Mouse (Mus musculus) cerebellum, postnatal 14 days (tissue): ENCODE results near the gene Add2.
A peak's percentile ranks its signal among the peaks of the same experiment; 100 is the strongest.

ENCODE experiments used
- DNase-seq, 2 experiments: peaks; one replicate each; pipeline ENCODE4 v3.0.0; 2021; ENCODE audit warnings: mixed read lengths in 2 of 2

Add2 gene

GRCm38 (mm10) chr6:86050586-86051268 lies 22.2 kb downstream of the Add2 start:
- no peak for DNase-seq

GRCm38 (mm10) chr6:86052032-86052459 lies 23.6 kb downstream of the Add2 start:
- no peak for DNase-seq

DNA sequence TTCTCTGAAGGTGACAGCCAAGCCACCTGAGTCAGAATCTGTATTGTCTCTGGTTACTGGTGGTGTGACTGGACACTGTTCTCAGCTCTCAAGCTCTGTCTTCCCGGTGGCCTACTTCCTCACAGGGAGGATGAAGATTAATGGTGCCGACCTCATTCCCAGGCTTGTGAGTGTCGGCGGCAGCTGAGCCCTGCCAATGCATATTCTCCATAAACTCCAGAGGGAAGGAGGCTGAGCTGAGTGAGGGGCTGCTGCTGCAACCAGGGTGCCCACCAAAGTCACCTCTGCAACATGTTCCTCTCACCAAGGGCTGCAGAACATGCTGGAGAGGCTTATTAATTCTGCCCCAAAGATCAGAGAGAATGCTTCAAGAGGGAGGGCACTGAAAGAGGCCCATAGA lies 24.1 kb downstream of the Add2 start:
- DNase-seq: no peak

DNA sequence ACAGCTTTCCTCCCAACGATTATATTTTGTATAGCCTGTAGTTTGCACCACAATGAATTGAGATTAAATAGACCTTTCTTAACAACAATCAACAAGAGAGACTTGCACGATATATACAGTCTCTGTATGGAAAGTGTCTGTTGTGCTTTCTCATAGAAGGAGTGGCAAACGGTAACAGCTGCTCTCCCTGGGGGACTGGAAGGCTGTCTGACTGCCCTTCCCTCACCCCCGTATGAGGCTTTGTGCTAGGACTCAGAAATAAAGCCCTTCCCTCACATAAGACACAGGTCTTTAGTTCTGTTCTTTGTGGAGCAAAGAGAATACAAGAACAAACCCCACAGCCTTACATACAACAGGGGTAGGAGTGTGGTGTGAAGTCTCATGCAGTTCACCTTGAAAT lies 24.6 kb downstream of the Add2 start:
- no peak for DNase-seq

DNA sequence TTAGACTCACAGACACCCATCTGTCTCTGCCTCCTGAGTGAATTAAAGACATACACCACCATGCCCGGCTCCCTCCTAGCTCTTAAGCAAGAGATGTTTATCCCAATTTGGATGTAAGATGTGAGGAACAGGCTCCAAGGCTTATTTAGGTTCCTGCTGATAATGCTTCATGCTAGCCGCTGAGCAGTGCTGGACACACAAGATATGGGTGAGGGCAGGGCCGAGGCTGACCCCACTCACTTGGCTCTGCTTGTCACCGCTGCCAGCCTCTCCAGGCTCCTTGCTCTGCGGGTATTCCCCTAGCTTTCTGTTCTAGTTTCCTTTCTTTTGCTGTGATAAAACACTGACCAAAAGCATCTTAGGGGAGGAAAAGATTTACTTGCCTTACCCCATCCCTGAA lies 25.1 kb downstream of the Add2 start:
- DNase-seq: no peak

DNA sequence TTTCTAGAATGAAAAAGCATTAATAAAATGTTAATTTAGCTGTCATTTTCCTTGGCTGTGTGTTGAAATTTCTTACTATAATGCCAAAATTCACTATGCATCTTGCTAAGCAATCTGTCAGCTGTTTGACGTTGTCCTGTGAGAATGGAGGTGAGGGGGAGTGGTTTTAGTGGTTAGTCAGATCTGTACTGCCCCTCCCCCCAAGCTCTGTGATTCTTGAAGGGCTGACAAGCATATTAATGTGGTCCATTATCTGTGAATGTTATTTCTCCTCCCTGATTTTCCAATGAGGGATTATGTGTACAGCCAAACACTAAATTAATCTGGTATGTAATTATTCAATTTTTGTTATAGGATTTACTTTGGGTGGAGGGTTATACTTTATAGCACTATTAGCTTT lies 30.0 kb downstream of the Add2 start:
- peak in 1 of 2 experiments; percentile 33 for DNase-seq

GRCm38 (mm10) chr6:86059151-86059853 lies 30.8 kb downstream of the Add2 start:
- no peak for DNase-seq

DNA sequence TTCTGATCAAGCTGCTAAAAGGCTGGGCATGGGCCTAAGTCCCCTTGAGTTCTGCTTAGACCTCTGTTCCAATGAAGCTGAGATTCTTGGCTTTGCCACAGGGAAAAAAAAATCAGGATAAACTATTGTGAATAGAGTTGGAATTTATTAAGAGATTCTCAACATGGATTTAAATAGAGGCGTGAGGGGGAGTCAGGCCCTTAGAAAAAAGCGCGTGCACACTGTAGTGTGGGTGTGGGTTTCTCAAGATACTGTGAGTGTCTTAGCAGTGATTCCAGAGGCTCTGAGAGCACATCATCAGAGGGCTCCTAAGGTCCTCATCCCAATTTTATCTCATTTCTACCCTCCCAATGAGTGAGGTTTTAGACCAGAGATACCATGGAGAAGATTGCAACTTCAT lies 31.7 kb downstream of the Add2 start:
- DNase-seq: no peak

DNA sequence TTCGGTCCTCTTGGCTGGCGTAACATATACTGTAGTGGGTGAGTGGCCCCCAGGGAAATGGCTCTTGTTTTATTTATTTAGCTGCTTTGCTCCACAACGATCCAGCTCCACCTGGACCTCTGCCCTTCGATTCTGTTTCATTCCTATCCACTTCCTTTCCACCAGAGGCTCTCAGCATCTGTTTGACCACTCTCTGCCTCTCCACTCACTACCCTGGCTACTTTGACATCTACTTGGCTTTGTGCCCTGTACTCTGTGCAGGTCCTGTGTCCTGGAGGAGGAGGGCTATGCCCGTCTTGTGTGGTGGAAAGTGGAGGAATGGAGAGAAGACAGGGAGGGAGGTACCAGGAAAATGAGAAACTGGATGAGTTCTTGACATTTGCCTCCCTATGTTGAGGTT lies 33.7 kb downstream of the Add2 start:
- peak in 1 of 2 experiments; percentile 37 for DNase-seq

GRCm38 (mm10) chr6:86062684-86063083 lies 34.2 kb downstream of the Add2 start:
- DNase-seq: no peak

GRCm38 (mm10) chr6:86064318-86065016 lies 36.0 kb downstream of the Add2 start:
- DNase-seq: peak; percentile 43 to 59

DNA sequence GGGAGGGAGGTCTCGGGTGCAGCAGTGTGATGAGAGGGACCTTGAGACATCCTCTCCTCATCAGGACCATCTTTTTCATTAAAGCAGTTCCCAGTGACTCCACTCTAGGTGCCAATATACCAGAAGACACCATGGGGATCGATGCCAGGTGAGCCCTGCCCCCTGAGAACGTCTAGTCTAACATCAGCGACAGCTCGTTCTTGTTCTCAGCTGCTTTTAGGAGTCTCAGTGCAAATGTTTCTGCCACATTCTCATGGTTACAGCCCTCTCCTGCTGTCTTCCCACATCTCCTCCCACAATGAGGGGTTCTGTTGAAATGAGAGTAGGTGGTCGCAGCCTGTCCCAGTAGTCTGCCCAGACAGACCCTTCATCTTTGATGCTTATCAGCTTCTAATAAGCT lies 38.2 kb downstream of the Add2 start:
- DNase-seq: no peak

GRCm38 (mm10) chr6:86067145-86067544 lies 38.7 kb downstream of the Add2 start:
- DNase-seq: peak in 1 of 2 experiments; percentile 52

DNA sequence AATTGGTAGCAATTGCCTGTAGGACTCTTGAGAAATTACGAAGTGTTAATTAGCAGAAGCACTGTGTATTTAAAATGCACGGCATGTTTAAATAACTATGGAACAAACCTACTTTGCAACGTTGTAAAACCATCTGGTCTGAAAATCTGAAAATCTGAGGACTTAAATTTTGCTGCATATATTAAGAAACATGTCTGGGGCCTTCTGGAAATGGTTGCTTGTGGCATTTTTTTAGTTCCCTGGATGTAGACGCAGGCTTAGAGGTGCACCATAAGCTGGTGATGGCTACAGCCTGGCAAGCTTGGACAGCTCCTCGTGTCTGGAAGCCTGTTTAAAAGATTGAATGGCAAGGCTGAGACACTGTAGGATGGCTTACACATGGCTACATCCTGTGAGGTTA lies 40.5 kb downstream of the Add2 start:
- DNase-seq: no peak

- no peak for DNase-seq
Observed at GRCm38 (mm10) chr6:86069856-86070255, 41.4 kb downstream of the Add2 start.

- no peak for DNase-seq
Observed at GRCm38 (mm10) chr6:86070277-86070676, 41.8 kb downstream of the Add2 start.

DNA sequence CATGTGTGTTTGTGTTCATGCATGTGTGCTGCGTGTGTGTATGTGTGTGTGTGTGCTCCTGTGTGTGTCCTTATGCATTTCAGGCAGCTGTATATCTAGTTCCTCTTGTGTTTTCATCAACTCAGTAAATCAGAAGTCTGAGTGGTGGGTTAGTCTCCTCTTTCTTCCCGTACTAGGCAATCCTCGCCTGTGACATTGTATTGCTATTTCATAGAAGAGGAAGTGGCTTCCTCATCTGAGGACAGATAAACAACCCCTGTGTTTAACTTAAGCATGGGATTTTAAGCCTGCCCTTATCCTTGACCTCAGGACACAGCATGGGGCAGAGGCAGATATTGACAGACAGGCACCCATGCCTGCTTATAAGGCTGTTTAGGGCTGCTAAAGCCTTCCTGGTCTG lies 45.4 kb downstream of the Add2 start:
- no peak for DNase-seq

GRCm38 (mm10) chr6:86074538-86075204 lies 46.2 kb downstream of the Add2 start:
- DNase-seq: no peak

- no peak for DNase-seq
Observed at GRCm38 (mm10) chr6:86076525-86076924, 48.0 kb downstream of the Add2 start.

DNA sequence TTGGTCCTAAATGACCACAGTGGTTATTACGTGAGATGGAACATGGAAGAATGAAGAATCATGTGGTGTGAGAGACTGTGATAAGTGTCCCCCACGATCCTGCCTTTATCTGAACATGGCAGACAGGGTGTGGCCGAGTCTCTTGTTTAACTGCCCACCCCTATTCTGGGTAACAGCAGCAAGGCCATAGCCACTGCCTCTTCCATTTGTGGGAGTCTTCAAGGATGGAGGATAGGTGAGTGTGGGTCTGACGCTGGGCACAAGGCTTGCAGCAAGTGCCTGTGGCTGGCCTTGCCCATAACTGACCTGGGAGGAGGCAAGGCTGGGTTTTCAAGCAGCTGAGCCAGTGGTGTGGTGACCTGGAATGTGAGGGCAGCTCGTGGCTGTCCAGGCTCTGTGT lies 49.4 kb downstream of the Add2 start:
- no peak for DNase-seq

DNA sequence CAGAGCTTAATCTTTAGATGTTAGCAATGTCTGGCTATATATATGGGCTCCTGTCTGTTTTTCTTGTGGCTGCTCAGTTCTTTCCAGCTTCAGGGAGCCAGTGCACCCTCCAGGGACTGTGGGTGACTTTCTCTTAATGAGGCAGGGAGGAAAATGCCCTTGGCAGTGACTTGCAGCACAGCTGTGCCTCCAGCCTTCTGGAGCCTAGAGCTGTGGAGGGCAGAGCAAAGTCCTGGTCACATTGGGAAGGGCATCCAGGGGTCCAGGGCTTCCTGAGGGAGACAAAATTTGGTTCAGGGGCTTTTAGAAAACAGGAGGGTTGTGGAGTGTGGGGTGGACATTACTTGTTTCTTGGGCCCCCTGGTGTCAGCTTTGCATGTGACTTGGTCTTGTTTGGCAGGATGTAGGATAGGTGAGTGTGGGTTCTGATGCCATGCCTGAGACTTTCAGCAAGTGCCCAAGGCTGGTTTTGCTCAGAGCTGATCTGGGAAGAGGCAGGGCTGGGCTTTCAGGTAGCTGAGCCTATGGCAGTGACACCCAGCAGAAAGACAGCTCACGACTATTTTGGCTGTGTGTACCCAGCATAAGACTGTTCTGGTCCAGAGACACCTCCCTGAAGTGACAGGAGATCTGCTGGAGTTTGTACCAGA lies 50.0 kb downstream of the Add2 start:
- no peak for DNase-seq

DNA sequence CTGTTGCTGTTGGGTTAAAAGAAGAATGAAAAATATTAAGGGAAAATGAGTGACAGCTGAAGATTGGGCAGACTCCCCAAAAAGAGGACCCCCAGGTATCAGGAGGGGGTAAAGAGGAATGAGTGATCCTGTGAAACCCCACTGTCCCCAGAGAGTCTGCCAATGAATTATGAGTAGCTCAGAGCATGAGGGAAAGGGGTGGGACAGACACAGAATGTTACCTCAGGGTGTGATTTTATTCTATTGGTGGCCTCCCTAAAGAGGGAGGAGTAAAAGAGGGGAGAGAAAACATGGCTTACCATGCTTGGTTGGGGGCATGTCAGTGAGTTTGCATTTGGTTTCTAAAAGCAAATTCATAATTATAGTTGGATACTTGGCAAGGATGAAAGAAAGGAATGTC lies 50.8 kb downstream of the Add2 start:
- DNase-seq: no peak

GRCm38 (mm10) chr6:86085518-86085917 lies 57.0 kb downstream of the Add2 start:
- DNase-seq: peak; percentile 85 to 92
